Mouse (Mus musculus) testis, adult 10 weeks (tissue): Measurements from ENCODE around the gene Cbarp. TPM values are rescaled to one million over a fixed set of nuclear protein-coding genes. Genes with fewer than 3 reads are reported as not detected.

Experiments
- polyA plus RNA-seq: library from polyadenylated mRNA; stranded (reverse); fragments of 350-450 nt; fragmentation: Illumina TruSeq; extraction: RNeasy Lipid Tissue Mini Kit (QIAGEN cat#74804); gene quantifications from one replicate; pipeline ENCODE4 v1.2.3, GENCODE M21; 2014; ENCODE audit warnings: low read depth, low replicate concordance

Cbarp gene
- polyA plus RNA-seq, result not detected

DNA sequence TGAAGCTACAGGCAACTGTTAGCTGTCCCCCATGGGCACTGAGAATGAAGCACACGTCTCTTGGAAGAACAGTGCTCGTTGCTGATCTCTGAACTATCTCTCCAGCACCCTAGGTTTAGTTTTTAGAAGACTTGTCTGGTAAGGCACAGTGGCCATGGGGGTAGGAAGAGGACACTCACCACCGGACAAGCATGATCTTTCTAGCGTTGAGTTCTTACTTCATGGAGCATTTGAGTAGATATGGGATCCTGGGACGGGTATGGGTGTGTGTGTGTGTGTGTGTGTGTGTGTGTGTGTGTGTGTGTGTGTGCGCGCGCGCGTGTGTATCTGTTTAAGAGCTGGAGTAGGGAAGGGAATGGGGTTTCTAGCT lies at the start of gene Cbarp:
Cbarp (minus strand) TSS at position 170 of the 370 bp plus-strand sequence.

DNA sequence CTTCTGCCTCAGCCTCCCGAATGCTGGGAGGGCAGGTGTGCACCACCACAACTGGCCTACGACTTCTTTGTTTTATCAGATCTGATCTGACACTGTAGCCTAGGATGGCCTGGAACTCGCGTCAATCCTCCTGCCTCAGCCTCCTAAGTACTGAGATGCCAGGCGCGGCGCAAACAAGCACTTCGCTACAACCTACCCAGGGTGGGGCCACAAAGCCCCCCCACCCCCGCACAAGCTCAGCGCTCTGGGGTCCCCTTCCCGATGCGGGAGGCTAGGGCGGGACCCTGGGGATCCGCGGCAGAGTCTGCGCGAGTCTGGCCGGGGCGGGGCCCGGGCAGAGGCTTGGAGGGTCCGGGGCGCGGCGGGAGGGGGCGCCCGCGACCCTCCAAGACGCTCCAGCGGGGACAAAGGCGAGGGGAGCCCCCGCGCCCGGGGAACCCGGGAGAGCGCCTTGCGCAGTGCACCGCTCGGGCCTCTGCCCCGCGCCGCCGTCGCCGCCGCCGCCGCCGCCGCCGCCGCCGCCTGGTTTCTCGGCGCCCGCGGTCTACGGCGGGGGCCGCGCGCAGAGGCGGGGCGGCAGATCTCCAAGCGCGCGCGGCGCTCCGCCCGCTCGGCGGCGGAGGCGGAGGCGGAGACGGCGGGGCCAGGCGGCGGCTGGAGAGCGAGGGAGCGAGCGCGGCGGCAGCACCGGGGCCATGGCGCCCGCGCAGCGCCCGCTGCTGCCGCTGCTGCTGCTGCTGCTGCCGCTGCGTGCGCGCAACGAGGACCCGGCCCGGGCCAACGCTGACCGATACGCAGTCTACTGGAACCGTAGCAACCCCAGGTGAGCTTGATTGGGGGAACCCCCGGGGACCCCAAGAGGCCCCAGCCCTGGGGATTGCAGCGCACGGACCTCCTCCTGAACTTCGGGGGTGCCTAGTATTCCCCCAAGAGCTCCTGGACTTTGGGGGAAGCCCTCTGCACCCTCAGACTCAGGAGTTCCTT lies 38.7 kb upstream of the Cbarp start, which contains the start of gene Efna2:
Efna2 (plus strand) TSS at position 415 of the 984 bp plus-strand sequence.

DNA sequence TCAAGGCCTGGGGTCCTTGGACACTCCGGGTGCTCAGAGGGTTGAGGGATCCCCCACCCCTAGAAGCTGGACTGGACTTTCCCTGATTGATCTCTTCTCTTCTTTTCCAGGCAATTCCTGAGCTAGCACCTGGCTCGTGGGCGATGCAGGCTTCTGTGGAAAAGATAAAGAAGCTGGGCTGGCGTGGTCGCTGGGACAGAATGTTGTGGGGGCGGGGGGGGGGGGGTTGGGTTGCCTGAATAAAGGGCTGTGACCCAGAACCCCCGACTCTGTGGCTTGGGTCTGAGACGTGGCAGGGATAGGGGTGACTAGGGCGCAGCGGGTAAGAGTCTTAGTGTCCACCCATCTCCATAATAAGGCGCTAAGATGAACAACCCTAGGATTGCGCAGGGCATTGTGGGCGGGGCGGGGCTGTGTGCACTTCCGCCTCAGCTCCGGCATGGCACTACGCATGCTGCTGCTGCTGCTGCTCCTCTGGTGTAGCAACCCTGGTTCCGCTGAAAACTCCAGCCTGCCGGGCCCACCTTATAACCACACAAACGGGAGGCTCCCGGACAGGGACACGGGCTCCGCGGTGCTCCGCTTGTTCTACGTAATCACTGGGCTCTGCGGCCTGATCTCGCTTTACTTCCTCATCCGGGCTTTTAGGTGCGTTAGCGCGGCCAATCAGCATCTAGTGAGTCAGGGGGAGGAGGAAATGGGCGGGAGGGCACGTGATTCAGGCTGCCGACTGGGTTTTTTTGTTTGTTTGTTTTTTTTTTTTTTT lies 32.1 kb upstream of the Cbarp start, which contains the start of gene 1600002K03Rik:
1600002K03Rik (plus strand) TSS at position 418 of the 766 bp plus-strand sequence.

DNA sequence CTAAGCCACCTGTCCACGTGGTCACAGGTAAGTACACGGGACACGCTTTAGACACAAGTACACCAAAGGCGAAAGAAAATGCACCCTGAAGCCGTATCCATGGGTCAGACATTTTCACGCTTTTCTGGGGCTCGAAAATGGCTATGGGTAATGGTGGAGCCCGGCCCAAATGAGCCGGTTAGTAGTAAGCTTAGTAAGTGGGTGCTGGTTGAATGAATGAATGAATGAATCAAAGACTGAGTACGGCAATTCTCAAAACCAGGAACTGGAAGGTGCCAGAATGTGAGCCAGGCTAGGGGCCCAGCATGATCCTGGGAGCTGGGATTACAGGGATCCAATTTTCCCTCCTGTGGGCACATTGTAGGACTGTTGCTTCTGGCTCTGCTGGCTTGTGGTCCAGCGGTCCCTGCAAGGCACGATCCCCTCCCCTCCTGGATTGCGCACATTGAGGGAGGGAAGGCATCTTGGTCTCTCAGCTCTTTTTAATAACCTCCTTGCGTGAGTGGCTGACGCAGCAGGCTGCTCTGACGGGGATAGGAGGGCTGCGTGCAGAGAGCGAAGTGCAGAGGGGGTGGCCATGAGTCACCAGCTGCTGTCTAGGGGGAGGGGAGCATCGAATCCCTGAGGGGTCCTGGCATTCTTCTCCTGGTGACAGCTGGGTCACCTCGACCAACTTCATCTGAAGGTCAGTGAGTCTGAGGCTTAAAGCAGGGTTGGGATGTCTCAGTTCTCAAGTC lies 24.9 kb upstream of the Cbarp start, which contains the start of gene Cirbp:
Cirbp (plus strand) TSS at position 594 of the 737 bp plus-strand sequence.

DNA sequence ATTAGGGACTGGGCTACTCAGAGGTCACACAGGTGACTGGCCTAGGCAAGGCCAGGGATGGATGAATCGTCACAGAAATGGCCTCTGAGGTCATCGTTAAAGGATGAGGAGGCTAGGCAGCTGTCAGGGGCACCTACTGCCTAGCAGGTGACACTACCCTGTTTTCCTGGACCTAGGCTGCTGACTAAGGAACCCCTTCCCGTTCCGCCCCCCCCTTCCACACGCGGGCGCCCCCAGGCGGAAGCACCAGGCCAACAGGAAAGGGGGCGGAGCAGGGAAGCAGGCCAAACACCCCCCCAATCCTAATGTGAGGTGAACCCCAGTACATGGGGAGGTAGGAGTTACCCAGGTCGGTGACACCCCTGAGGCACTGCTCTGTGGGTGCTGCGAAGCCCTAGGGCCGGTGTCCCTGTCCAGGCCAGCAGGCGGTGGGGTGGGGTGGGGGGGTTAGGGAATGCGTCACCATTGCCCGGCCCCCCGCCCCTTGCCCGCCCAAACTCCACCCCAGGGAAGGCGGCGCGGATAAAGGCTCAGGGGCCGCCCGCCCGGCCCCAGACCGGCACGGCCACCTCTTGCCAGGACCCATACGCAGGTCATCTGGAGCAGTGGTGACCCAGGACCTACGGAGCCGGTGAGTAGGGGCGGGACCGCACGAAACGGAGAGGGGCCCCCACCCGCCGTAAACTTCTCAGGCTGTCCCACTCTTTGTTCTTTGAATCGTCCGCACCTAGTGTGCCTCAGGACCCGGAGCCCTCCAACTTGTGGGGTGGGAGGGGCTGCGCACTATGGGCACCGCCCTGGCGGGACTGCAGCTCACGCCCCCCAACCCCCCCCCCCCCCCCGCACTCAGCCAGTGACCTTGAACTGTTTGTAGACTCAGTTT lies 7.3 kb upstream of the Cbarp start, which contains the start of gene Midn:
Midn (plus strand) TSS at position 554 of the 883 bp plus-strand sequence.

DNA sequence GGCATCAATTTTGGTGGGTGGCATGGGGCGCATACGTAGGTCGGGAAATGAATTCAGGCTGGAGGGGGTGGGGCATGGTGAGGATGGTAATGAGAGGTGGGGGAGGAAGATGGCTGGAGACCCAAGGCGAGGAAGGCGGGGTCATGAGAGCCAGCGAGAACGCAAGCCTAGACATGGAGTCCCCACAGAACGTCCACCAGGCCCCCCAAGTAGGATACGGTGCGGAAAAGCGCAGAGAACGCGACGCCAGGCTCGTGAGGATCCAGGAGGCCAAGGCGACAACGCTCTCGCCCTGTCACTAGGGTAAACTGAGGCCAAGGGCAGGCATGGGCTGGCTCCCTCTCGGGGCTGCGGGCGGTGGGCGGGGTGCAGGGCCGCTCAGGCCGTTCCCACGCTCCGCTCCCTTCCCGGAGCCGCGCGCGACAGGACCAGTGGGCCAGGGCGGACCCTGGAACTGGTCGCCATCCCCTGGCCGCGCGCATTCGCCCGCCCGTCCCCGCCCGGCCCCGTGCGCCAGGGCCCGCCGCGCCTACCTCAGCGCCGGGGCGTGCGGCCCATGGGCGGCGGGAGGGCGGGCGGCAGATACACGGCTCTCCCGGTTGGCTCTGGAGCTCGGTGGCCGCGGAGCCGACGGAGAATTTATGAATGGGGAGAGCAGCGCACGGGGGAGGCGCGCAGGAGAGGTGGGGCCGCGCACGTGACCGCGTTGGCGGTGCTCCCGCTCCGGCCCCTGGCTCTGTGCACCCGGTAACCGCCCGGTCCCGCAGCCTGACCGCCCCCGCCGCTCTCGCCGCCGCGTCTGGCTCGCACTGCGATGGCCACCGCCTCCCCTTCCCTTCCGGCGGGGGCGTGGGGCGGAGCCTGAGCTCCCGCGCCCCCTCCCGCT lies 1.8 kb downstream of the Cbarp start, which contains the start of gene Atp5d:
Atp5d (plus strand) TSS at position 80 of the 886 bp plus-strand sequence.

DNA sequence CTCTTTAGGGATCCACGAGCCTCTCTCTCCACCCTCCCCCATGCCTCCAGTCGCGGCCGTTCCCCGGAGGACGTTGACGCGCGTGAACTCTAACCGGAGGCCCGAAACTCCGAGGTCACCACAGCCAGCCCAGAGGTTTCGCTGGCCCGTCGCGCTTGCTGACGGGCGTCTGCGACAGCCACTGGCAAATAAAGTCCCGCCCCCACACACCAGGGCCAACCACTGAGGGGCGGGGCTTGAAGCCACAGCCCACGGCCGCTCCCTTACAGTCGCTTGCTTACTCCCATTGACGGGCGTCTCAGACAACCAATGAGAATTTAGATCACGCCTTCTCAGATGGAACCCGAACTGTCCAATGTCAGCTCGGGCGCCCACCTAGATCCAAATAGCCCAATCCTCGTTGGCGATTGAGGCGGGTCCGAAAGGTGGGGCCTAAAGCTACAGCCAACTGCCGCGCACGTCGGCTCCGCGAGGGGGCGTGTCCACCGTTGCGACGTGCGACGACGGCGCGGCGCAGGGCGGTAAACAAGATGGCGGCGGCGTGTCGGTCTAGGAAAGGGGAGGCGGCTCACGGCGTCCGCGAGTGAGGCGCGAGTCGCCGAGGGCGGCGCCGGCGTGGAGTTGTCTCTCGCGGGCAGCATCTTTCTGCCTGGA lies 25.2 kb downstream of the Cbarp start, which contains the start of gene Stk11:
Stk11 (plus strand) TSS at position 514 of the 654 bp plus-strand sequence.

DNA sequence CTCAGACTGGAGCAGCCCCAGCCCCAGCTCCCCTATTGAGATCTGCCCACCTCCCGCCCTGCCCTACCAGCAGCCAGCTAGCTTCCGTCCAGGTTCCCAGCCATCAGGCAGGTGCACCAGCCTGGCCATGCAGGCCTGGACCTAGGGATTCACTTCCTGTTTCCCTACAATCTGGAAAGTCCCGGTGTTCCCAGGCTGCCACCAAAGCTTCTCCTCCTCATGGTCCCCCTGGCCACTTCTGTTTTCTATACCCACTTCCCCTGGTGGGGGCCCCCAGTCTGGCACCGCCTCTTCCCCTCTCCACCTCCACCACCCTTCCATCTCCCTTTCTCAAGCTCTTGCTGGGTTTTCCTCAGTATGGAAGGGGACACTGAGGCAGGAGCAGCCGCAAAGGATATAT lies 35.2 kb downstream of the Cbarp start, which contains the start of gene Sbno2:
Sbno2 (minus strand) TSS at position 112 of the 400 bp plus-strand sequence.

Other genes with a start within 250 kb of the Cbarp start
- not detected for gene Cfd, start 250.0 kb downstream of the Cbarp start, polyA plus RNA-seq
- 0.87 TPM for gene Med16, start 231.9 kb downstream of the Cbarp start, polyA plus RNA-seq
- not detected for gene Gm26602, start 230.0 kb downstream of the Cbarp start, polyA plus RNA-seq
- gene Kiss1r, start 223.9 kb downstream of the Cbarp start, polyA plus RNA-seq, result not detected
- gene R3hdm4, start 219.6 kb downstream of the Cbarp start, polyA plus RNA-seq, result 1.1 TPM
- 1.3 TPM for gene Arid3a, start 213.8 kb downstream of the Cbarp start, polyA plus RNA-seq
- gene Wdr18, start 180.7 kb downstream of the Cbarp start, polyA plus RNA-seq, result 2.0 TPM
- gene Grin3b, start 170.1 kb downstream of the Cbarp start, polyA plus RNA-seq, result not detected
- gene Tmem259, start 156.5 kb downstream of the Cbarp start, polyA plus RNA-seq, result 1.0 TPM
- 0.48 TPM for gene Cnn2, start 152.3 kb downstream of the Cbarp start, polyA plus RNA-seq
- 0.06 TPM for gene Abca7, start 144.3 kb downstream of the Cbarp start, polyA plus RNA-seq
- not detected for gene Arhgap45, start 124.2 kb downstream of the Cbarp start, polyA plus RNA-seq
- 0.28 TPM for gene Polr2e, start 101.0 kb downstream of the Cbarp start, polyA plus RNA-seq
- 260 TPM for gene Gpx4, start 93.7 kb downstream of the Cbarp start, polyA plus RNA-seq
- 0.52 TPM for gene Sbno2, start 35.3 kb downstream of the Cbarp start, polyA plus RNA-seq
- 7.2 TPM for gene Stk11, start 25.0 kb downstream of the Cbarp start, polyA plus RNA-seq
- 0.21 TPM for gene Atp5d, start 2.2 kb downstream of the Cbarp start, polyA plus RNA-seq
- gene Midn, start 7.4 kb upstream of the Cbarp start, polyA plus RNA-seq, result 3.2 TPM
- gene Cirbp, start 25.1 kb upstream of the Cbarp start, polyA plus RNA-seq, result 37.8 TPM
- gene 1600002K03Rik, start 32.1 kb upstream of the Cbarp start, polyA plus RNA-seq, result 1.1 TPM
- gene Efna2, start 38.6 kb upstream of the Cbarp start, polyA plus RNA-seq, result 0.39 TPM
- 72.4 TPM for gene Mum1, start 85.6 kb upstream of the Cbarp start, polyA plus RNA-seq
- gene Ndufs7, start 108.3 kb upstream of the Cbarp start, polyA plus RNA-seq, result 0.88 TPM
- gene Gamt, start 120.2 kb upstream of the Cbarp start, polyA plus RNA-seq, result 1.2 TPM
- gene Dazap1, start 120.7 kb upstream of the Cbarp start, polyA plus RNA-seq, result 43.5 TPM
- 0.57 TPM for gene Rps15, start 151.6 kb upstream of the Cbarp start, polyA plus RNA-seq
- not detected for gene Apc2, start 155.1 kb upstream of the Cbarp start, polyA plus RNA-seq
- gene 2310011J03Rik, start 179.7 kb upstream of the Cbarp start, polyA plus RNA-seq, result 0.62 TPM
- 3.3 TPM for gene Pcsk4, start 188.7 kb upstream of the Cbarp start, polyA plus RNA-seq
- gene Reep6, start 189.1 kb upstream of the Cbarp start, polyA plus RNA-seq, result 35.5 TPM
- gene Adamtsl5, start 207.6 kb upstream of the Cbarp start, polyA plus RNA-seq, result 0.31 TPM
- not detected for gene Plk5, start 215.6 kb upstream of the Cbarp start, polyA plus RNA-seq
- 15.6 TPM for gene Mex3d, start 246.8 kb upstream of the Cbarp start, polyA plus RNA-seq